Mouse (Mus musculus) liver, adult 2 months (tissue): ENCODE measurements at regions not wholly inside any gene's neighbourhood (a gene's known extent, or its start where the extent isn't known, plus 50 kb on each side); places are given as distances from the start of the nearest gene placed in this dataset.

Experiments used
- CTCF ChIP-seq: fragments of 200-500 bp; IDR thresholded peaks from 2 replicates; pipeline ENCODE4 v1.5.1; 2011; ENCODE audit warnings: low read depth, low read length, control low read depth
- POLR2A ChIP-seq: fragments of 200-500 bp; IDR thresholded peaks from 2 replicates; pipeline ENCODE4 v1.6.1; 2011; ENCODE audit warnings: low read length, control low read depth; ENCODE audit not compliant: insufficient read depth; ENCODE audit errors: extremely low read depth

- TF ChIP-seq CTCF (no peak), POLR2A (no peak)
These were observed 97.7 kb downstream of the Fam43a start for GRCm38 (mm10) chr16:30697209-30697608.
